Mouse (Mus musculus) urinary bladder, adult 2 months (tissue): ENCODE data around the gene Pigg. TPM values are rescaled to one million over a fixed set of nuclear protein-coding genes. Genes with fewer than 3 reads are reported as not detected.

Source experiments
- DNase-seq: peaks from one replicate; pipeline ENCODE4 v3.0.0; 2022; ENCODE audit warnings: low spot score
- polyA plus RNA-seq: library from polyadenylated mRNA; depleted of rRNA; stranded (reverse); fragments of >200 nt; gene quantifications from 2 replicates; pipeline ENCODE4 v1.2.3, GENCODE M21; 2012; rRNA removed

The Pigg gene
- polyA plus RNA-seq, 1 experiment: 9.1 TPM

GRCm38 (mm10) chr5:108357862-108358261, 45.5 kb downstream of the Pigg start:
- no peak for DNase-seq

- no peak for DNase-seq
Observed at GRCm38 (mm10) chr5:108359491-108359890, 47.1 kb downstream of the Pigg start.

- DNase-seq: no peak
Observed at GRCm38 (mm10) chr5:108360211-108360610, 47.8 kb downstream of the Pigg start.

GRCm38 (mm10) chr5:108362330-108362729, 49.9 kb downstream of the Pigg start:
- no peak for DNase-seq

- DNase-seq: no peak
Observed at GRCm38 (mm10) chr5:108366328-108366983, 54.0 kb downstream of the Pigg start.

- peak; percentile 57 for DNase-seq
Observed at GRCm38 (mm10) chr5:108366984-108367841, 54.8 kb downstream of the Pigg start.

GRCm38 (mm10) chr5:108367871-108368332, 55.5 kb downstream of the Pigg start, which contains the start of gene Gm42517:
Gm42517 (minus strand) TSS chr5:108367922.
- no peak for DNase-seq

- DNase-seq: no peak
Observed at GRCm38 (mm10) chr5:108368446-108368845, 56.0 kb downstream of the Pigg start.

- DNase-seq: peak; percentile 27
Observed at GRCm38 (mm10) chr5:108368851-108369621, 56.6 kb downstream of the Pigg start.

GRCm38 (mm10) chr5:108369964-108370363, 57.6 kb downstream of the Pigg start:
- no peak for DNase-seq

GRCm38 (mm10) chr5:108374079-108374478, 61.7 kb downstream of the Pigg start:
- no peak for DNase-seq

- no peak for DNase-seq
Observed at GRCm38 (mm10) chr5:108376059-108376458, 63.6 kb downstream of the Pigg start.

GRCm38 (mm10) chr5:108378346-108378745, 65.9 kb downstream of the Pigg start:
- no peak for DNase-seq

- no peak for DNase-seq
Observed at GRCm38 (mm10) chr5:108385632-108386031, 73.2 kb downstream of the Pigg start.

GRCm38 (mm10) chr5:108386449-108386848, 74.0 kb downstream of the Pigg start:
- no peak for DNase-seq

GRCm38 (mm10) chr5:108388201-108388600, 75.8 kb downstream of the Pigg start, which contains the start of gene Pde6b:
Pde6b (plus strand) TSS chr5:108388391.
- no peak for DNase-seq

GRCm38 (mm10) chr5:108389744-108390143, 77.3 kb downstream of the Pigg start:
- no peak for DNase-seq

Other genes with a start within 250 kb of the Pigg start
- gene Mtf2, start 246.9 kb upstream of the Pigg start, polyA plus RNA-seq: 14.8 and 16.8 TPM in 2 replicates
- gene Tmed5, start 180.0 kb upstream of the Pigg start, polyA plus RNA-seq: 20.1 and 28.2 TPM in 2 replicates
- 0.11 and 0.22 TPM in 2 replicates for gene Ccdc18, start 179.7 kb upstream of the Pigg start, polyA plus RNA-seq
- gene Dr1, start 43.7 kb upstream of the Pigg start, polyA plus RNA-seq: 23.5 and 27.0 TPM in 2 replicates
- gene Gm42517, start 55.3 kb downstream of the Pigg start, polyA plus RNA-seq: 1.7 and 1.8 TPM in 2 replicates
- gene Pde6b, start 75.8 kb downstream of the Pigg start, polyA plus RNA-seq: not detected in 2 replicates
- 219 and 292 TPM in 2 replicates for gene Atp5k, start 121.8 kb downstream of the Pigg start, polyA plus RNA-seq
- 9.8 and 10.7 TPM in 2 replicates for gene Mfsd7a, start 136.3 kb downstream of the Pigg start, polyA plus RNA-seq
- gene Pcgf3, start 148.6 kb downstream of the Pigg start, polyA plus RNA-seq: 13.9 and 17.1 TPM in 2 replicates
- 0.10 and 0.44 TPM in 2 replicates for gene Cplx1, start 237.4 kb downstream of the Pigg start, polyA plus RNA-seq